Mouse (Mus musculus) heart, embryonic 13.5 days (tissue): ENCODE measurements around the gene Slc22a22. TPM values are rescaled to one million over a fixed set of nuclear protein-coding genes. Genes with fewer than 3 reads are reported as not detected.

Source experiments
- ATAC-seq: fragments of 200-750 bp; cut with Nextera tagmentation; 2 replicates; pipeline ENCODE4 v1.8.0; 2017; ENCODE audit warnings: moderate TSS enrichment; ENCODE audit not compliant: insufficient number of reproducible peaks, low FRiP score, low TSS enrichment; ENCODE audit errors: extremely low read depth
- H3K27ac ChIP-seq: fragments of 300-500 bp; sonication (generic); replicated peaks from 2 replicates; pipeline ENCODE4 v1.5.1; 2015; ENCODE audit warnings: moderate library complexity, mild to moderate bottlenecking, inconsistent platforms
- H3K27me3 ChIP-seq: fragments of 300-500 bp; sonication (generic); replicated peaks from 2 replicates; pipeline ENCODE4 v1.6.1; 2015; ENCODE audit warnings: mild to moderate bottlenecking, inconsistent platforms
- H3K36me3 ChIP-seq: fragments of 300-500 bp; sonication (generic); 2 replicates; pipeline ENCODE4 v1.6.1; 2015; ENCODE audit warnings: mild to moderate bottlenecking, inconsistent platforms
- H3K4me1 ChIP-seq: fragments of 300-500 bp; sonication (generic); 2 replicates; pipeline ENCODE4 v1.6.1; 2015; ENCODE audit warnings: inconsistent platforms
- H3K4me2 ChIP-seq: fragments of 300-500 bp; sonication (generic); 2 replicates; pipeline ENCODE4 v1.6.1; 2015; ENCODE audit warnings: inconsistent platforms, mild to moderate bottlenecking, moderate library complexity
- H3K4me3 ChIP-seq: fragments of 300-500 bp; sonication (generic); 2 replicates; pipeline ENCODE4 v1.5.1; 2015; ENCODE audit warnings: moderate library complexity, mild to moderate bottlenecking, inconsistent platforms
- H3K9ac ChIP-seq: fragments of 300-500 bp; sonication (generic); 2 replicates; pipeline ENCODE4 v1.6.1; 2015; ENCODE audit warnings: inconsistent platforms, mild to moderate bottlenecking, moderate library complexity
- H3K9me3 ChIP-seq: fragments of 300-500 bp; sonication (generic); 2 replicates; pipeline ENCODE4 v1.6.1; 2016; ENCODE audit warnings: inconsistent platforms
- WGBS: fragments of 180-500 bp; shearing (Covaris S2); methylation state at CpG from one replicate; pipeline ENCODE4 v1.1.7; 2015; ENCODE audit warnings: mixed read lengths; 5-methylcytosine and 5-hydroxymethylcytosine counted together
- polyA plus RNA-seq: library from polyadenylated mRNA; unstranded; fragments of >200 nt; fragmentation: Nextera tagmentation; extraction: Ambion mirVana; gene quantifications from 2 replicates; pipeline ENCODE4 v1.2.1, GENCODE M21; 2015

Gene Slc22a22
- polyA plus RNA-seq, 1 experiment from 2014 or later: not detected

GRCm38 (mm10) chr15:57471648-57472047 is 5.8 kb downstream of the Slc22a22 start:
- Histone ChIP-seq H3K4me2 (no peak overlapping the region), H3K4me3 (no peak overlapping the region), H3K4me1 (no peaks in the 10 kb centered on the region), H3K9ac (no peak overlapping the region), H3K9me3 (no peaks in the 10 kb centered on the region), H3K27ac (no peak overlapping the region), H3K36me3 (no peaks in the 10 kb centered on the region), H3K27me3 (no peaks in the 10 kb centered on the region)
- 61% methylated on average over 3 of the region's 3 CpGs for WGBS
- no peak for ATAC-seq

DNA sequence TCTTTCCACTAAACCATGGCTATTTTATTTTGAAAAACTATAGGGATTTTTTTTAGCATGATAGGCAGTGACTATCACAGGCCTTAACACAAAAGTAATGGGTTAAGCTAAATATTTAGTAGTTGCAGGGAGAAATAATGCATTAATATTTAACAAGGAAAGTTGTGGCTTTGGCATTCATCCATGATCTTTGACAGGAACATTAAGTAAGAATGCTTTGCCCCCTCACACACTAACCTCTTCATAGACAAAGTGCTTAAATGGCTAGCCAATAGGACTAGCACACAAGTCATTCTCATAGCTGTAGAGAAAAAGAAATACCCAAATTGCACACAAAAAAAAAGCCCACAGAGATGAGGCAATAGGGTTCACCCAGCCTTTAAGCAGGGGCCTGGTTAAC is 11.4 kb downstream of the Slc22a22 start:
- Histone ChIP-seq H3K27ac (no peak overlapping the region), H3K27me3 (no peaks in the 10 kb centered on the region), H3K4me2 (no peak overlapping the region), H3K4me1 (no peaks in the 10 kb centered on the region), H3K36me3 (no peaks in the 10 kb centered on the region), H3K9ac (no peak overlapping the region), H3K9me3 (no peaks in the 10 kb centered on the region), H3K4me3 (no peak overlapping the region)
- ATAC-seq: no peak

DNA sequence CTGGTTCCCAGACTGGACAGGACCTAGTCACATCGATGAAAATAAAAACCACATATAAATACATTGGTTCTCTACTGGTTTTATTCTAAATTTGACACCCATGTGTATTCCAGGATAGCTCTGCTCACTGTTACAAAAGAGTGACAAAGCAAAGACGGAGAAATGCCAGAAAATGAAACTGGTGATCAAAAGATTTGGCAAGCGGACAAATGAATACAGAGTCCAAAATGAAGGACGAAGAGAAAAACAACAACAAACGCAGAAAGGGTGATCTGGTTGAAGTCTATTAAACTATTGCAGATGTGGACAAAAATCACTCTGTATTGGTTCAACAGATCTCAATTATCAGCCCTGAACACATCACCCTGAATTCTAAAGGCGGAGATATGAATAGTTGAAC is 12.4 kb downstream of the Slc22a22 start:
- Histone ChIP-seq H3K9me3 (no peaks in the 10 kb centered on the region), H3K36me3 (no peaks in the 10 kb centered on the region), H3K27me3 (no peaks in the 10 kb centered on the region), H3K4me1 (no peaks in the 10 kb centered on the region), H3K4me3 (no peak overlapping the region), H3K9ac (no peak overlapping the region), H3K27ac (no peak overlapping the region), H3K4me2 (no peak overlapping the region)
- ATAC-seq: no peak
- 79% methylated on average over 6 of the region's 6 CpGs for WGBS

- H3K4me2 ChIP-seq: no peak overlapping the region
- H3K4me3 ChIP-seq: no peak overlapping the region
- ATAC-seq: no peak
- H3K4me1 ChIP-seq: no peaks in the 10 kb centered on the region
- no peak overlapping the region for H3K27ac ChIP-seq
- H3K9ac ChIP-seq: no peak overlapping the region
- no peaks in the 10 kb centered on the region for H3K27me3 ChIP-seq
- WGBS: 71% methylated on average over 11 of the region's 11 CpGs
- no peaks in the 10 kb centered on the region for H3K36me3 ChIP-seq
- no peaks in the 10 kb centered on the region for H3K9me3 ChIP-seq
Measured at GRCm38 (mm10) chr15:57464066-57464465, 13.4 kb downstream of the Slc22a22 start.

- no peak overlapping the region for H3K4me3 ChIP-seq
- no peaks in the 10 kb centered on the region for H3K27me3 ChIP-seq
- no peak overlapping the region for H3K27ac ChIP-seq
- no peak for ATAC-seq
- H3K9me3 ChIP-seq: no peaks in the 10 kb centered on the region
- WGBS: 43% methylated on average over 1 of the region's 1 CpGs
- H3K9ac ChIP-seq: no peak overlapping the region
- H3K4me1 ChIP-seq: no peaks in the 10 kb centered on the region
- no peak overlapping the region for H3K4me2 ChIP-seq
- no peaks in the 10 kb centered on the region for H3K36me3 ChIP-seq
Measured at GRCm38 (mm10) chr15:57461284-57461683, 16.1 kb downstream of the Slc22a22 start.

DNA sequence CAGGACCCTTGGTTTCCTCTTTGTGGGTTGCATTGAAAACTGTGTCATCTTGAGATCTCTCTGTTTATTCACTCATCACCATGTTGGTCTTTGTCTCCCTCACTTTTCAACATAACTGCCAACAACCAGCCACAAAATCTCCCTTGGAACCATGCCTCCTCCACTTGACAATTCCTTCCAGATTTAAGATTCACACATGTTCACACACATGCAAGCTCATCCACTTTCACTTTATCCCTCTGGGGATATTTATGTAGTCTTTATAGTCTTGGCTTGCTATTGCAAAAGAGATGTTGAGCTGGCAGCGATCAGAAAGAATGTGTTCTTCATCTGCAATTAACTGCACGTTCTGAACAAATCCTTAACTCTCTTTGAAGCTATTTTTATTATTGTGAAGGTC is 20.1 kb downstream of the Slc22a22 start:
- Histone ChIP-seq H3K4me3 (no peak overlapping the region), H3K27me3 (no peaks in the 10 kb centered on the region), H3K4me2 (no peak overlapping the region), H3K4me1 (no peaks in the 10 kb centered on the region), H3K36me3 (no peaks in the 10 kb centered on the region), H3K27ac (no peak overlapping the region), H3K9ac (no peak overlapping the region), H3K9me3 (no peaks in the 10 kb centered on the region)
- ATAC-seq: no peak
- WGBS: 64% methylated on average over 2 of the region's 2 CpGs

DNA sequence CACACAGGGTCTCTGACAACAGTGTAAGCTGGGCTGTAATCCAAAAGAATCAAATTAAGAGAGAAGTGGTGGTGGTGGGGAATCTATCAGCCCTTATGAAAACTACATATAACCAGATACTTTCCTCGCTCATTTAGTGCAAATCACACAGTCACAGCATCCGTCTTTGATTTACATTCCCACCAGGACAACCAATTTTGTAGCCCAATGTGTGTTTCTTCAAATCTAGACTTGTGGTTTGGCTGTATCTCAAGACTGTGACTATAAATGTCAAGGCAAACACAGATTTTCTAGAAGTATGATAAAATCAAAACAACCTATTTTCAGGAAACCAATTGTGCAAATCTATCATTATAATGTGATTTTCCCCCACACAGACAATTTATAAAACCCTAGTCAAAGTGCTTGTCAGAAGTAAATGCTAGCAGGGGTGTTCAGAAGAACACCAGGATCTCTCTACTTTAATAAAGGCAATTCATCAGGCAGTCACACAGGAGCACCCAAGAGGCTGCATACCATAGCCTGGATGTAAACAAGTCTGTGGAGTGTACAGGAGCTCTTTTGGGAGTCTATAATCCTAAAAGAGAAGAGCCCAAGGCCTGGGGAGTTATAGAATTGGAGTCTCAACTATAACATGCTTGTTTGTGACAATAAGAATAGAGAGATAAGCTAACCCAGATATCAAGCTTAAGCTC is 42.6 kb downstream of the Slc22a22 start:
- no peaks in the 10 kb centered on the region for H3K4me1 ChIP-seq
- no peak overlapping the region for H3K4me2 ChIP-seq
- ATAC-seq: no peak
- H3K9ac ChIP-seq: no peak overlapping the region
- no peaks in the 10 kb centered on the region for H3K27me3 ChIP-seq
- H3K4me3 ChIP-seq: no peak overlapping the region
- H3K9me3 ChIP-seq: no peaks in the 10 kb centered on the region
- H3K27ac ChIP-seq: no peak overlapping the region
- no peaks in the 10 kb centered on the region for H3K36me3 ChIP-seq
- WGBS: 72% methylated on average over 2 of the region's 2 CpGs

GRCm38 (mm10) chr15:57408498-57408897 is 68.9 kb downstream of the Slc22a22 start:
- Histone ChIP-seq H3K27ac (no peak overlapping the region), H3K4me1 (no peaks in the 10 kb centered on the region)
- no peak for ATAC-seq

DNA sequence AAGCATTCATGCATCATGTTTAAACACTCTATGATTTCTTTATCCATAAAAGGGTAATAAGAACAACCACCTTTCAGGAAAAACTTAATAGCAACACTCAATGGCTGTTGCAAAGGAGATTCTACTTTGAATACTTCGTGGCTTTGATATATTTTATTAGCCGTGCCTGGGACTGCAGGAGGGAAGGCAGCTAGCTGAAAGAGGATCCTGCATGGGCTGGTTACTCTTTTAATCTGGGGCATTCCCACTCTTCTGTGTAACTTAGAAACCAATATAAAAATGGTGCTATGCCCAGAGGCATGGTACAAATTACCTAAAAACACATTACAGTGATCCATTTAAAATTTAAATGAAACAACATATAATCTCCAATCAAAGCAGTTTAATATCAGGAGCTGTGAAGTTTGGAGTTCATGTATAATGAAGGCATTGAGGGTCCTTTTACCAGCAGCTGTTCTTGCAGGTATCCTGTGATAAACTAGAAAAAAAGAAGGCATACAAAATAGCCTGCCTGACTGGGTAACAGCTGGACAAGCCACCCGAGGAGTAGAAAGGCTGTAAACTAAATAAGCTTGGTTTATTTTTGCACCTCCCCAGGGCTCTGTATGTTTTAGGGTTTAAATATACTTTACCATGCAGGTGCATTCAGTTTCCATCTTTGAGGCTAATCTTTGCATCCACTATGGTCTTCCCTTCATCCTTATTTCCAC is 78.8 kb downstream of the Slc22a22 start:
- H3K27ac ChIP-seq: no peak overlapping the region
- H3K9ac ChIP-seq: no peak overlapping the region
- no peak for ATAC-seq
- 62% methylated on average over 3 of the region's 3 CpGs for WGBS
- H3K4me3 ChIP-seq: no peak overlapping the region
- H3K9me3 ChIP-seq: no peaks in the 10 kb centered on the region
- H3K4me1 ChIP-seq: peaks cover 9% of the 10 kb centered on the region
- no peaks in the 10 kb centered on the region for H3K36me3 ChIP-seq
- no peak overlapping the region for H3K4me2 ChIP-seq
- H3K27me3 ChIP-seq: no peaks in the 10 kb centered on the region

More at GRCm38 (mm10) chr15:57408498-57408897, 68.9 kb downstream of the Slc22a22 start:
- Histone ChIP-seq H3K36me3 (no peaks in the 10 kb centered on the region), H3K4me3 (no peak overlapping the region), H3K9ac (no peak overlapping the region), H3K27me3 (no peaks in the 10 kb centered on the region), H3K9me3 (no peaks in the 10 kb centered on the region), H3K4me2 (no peak overlapping the region)
- WGBS: 49% methylated on average over 2 of the region's 2 CpGs

DNA sequence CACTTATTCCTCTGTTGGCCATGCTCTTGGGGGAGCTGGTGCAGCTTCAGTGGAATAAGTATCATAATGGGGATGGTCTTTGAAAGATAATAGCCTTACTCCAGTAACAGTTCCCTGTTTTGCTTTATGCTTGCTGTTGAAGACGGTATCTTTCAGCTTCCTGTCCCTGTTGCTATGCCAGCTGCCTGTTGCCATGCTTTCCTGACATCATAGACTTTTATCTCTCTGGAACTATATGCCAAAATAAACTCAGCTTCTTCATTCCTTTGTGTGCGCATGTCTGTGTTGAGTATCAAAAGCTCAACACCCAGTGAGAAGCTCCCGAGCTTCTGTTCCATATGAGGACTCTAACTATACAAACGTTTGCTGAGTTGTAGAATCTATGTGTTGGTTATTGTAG is 83.4 kb downstream of the Slc22a22 start:
- Histone ChIP-seq H3K27ac (no peak overlapping the region), H3K27me3 (no peaks in the 10 kb centered on the region), H3K4me2 (no peak overlapping the region), H3K4me1 (peaks cover 9% of the 10 kb centered on the region), H3K36me3 (no peaks in the 10 kb centered on the region), H3K9me3 (no peaks in the 10 kb centered on the region), H3K4me3 (no peak overlapping the region), H3K9ac (no peak overlapping the region)
- ATAC-seq: no peak
- WGBS: 44% methylated on average over 4 of the region's 4 CpGs

DNA sequence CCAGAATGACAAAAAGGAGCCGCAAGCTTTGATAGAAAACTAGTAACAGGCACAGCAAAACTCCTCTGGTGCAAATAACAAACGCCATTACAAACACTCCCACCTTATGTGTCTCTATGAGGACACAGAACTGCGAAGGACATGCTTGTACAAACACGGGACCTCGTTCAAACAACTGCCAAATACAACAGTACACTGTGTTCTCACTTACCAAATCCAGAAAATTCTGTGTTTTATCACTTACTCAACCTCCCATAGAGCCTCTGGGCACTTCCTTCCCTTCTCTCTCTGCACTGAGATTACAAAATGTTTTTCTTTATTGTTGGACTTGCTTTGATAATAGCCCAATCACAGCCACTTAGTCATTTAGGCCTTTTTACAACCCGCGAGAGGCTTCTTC is 97.0 kb downstream of the Slc22a22 start:
- Histone ChIP-seq H3K4me1 (no peaks in the 10 kb centered on the region), H3K9ac (no peak overlapping the region), H3K9me3 (no peaks in the 10 kb centered on the region), H3K27ac (no peak overlapping the region), H3K4me3 (no peak overlapping the region), H3K27me3 (no peaks in the 10 kb centered on the region), H3K4me2 (no peak overlapping the region), H3K36me3 (no peaks in the 10 kb centered on the region)
- 58% methylated on average over 7 of the region's 7 CpGs for WGBS
- no peak for ATAC-seq

GRCm38 (mm10) chr15:57366446-57366845 is 111.0 kb downstream of the Slc22a22 start:
- Histone ChIP-seq H3K4me2 (no peak overlapping the region), H3K27ac (no peak overlapping the region), H3K4me3 (no peak overlapping the region), H3K4me1 (no peaks in the 10 kb centered on the region), H3K9me3 (no peaks in the 10 kb centered on the region), H3K36me3 (no peaks in the 10 kb centered on the region), H3K9ac (no peak overlapping the region), H3K27me3 (no peaks in the 10 kb centered on the region)
- WGBS: 32% methylated on average over 1 of the region's 1 CpGs
- no peak for ATAC-seq
